Mouse (Mus musculus) E14TG2a.4 (cell line): ENCODE measurements around the gene Mmgt2.

Experiments used
- CTCF ChIP-seq: conservative IDR thresholded peaks from 2 replicates; pipeline ENCODE4 v1.5.1; 2014; ENCODE audit warnings: low read length
- NANOG ChIP-seq: IDR thresholded peaks from 2 replicates; pipeline ENCODE4 v1.6.1; 2014; ENCODE audit warnings: borderline replicate concordance, low read length, mixed read lengths
- POU5F1 ChIP-seq: IDR thresholded peaks from 2 replicates; pipeline ENCODE4 v1.6.1; 2014; ENCODE audit warnings: low read length, borderline replicate concordance

GRCm38 (mm10) chr11:62706141-62706540 is 57.7 kb downstream of the Mmgt2 start:
- TF ChIP-seq CTCF = no peak
- no peak for TF ChIP-seq POU5F1
- no peak for TF ChIP-seq NANOG
